Mouse (Mus musculus) ovary, postnatal 10 days (tissue): ENCODE results near the gene 2310034G01Rik.

ENCODE experiments used
- DNase-seq: peaks from one replicate; pipeline ENCODE4 v3.0.0; 2022; ENCODE audit warnings: low spot score

The 2310034G01Rik gene

DNA sequence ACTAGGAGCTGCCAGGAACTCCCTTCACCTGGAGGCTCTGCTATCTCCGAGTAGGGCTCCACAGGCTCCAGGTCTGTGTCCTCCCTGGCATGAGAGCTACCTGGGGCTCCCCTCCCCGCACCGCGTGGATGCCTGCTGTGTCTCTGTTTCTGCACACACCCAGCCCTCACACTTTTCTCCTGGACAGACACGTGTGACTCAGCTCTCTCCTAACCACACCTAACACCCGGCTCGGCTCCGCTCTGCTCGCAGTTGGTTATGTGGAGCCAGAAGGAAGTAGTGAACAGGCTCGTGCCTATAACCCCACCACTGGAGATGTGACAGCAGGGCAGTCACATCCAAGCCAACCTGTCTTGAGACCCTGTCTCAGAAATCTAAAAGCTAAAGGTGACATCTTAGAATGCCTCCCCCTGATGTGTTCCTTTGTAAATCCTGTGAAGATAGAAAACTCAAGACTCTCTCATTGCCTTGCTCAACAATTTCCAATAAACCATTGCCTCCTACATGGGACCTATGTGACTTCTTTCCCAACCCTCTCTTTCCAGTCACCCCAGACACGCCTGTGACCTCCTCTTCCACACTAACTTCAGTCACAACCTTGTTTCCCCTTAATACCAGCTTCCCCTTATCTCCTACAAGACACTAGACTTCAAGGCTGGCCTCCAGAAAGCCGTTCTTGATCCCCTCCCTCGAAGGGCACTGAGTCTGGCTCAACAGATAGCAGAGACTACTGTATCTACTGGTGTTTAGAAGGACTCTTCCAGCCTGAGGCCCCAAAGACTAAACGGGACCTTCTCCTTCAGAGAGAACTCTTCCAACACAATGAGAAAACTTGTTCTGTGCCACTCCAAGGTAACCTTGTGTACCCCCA lies 35.0 kb downstream of the 2310034G01Rik start:
- no peak for DNase-seq

DNA sequence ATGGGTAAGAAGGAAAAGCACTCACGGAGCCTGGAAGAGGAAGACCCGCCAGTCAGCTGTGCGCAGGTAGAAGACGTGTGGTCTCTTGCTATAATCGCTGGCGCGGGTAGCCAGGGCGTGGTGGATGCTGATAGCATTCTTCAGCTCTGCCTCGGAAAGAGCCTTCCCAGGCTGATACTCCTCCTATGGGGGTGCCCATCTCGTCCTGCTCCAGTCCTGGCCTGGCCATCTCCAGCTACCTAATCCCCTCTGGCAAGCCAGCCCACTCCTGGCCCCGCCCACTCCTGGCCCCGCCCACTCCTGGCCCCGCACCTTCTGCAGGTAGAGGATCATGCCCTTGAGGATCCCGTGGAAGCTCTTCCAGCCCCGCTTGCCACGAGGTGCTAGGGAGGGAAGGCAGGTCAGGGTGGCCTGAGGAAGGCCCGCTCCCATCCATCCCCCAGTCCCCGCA lies 35.9 kb downstream of the 2310034G01Rik start:
- DNase-seq, result no peak

GRCm38 (mm10) chr19:46313591-46313990 lies 36.5 kb downstream of the 2310034G01Rik start:
- DNase-seq, result no peak

DNA sequence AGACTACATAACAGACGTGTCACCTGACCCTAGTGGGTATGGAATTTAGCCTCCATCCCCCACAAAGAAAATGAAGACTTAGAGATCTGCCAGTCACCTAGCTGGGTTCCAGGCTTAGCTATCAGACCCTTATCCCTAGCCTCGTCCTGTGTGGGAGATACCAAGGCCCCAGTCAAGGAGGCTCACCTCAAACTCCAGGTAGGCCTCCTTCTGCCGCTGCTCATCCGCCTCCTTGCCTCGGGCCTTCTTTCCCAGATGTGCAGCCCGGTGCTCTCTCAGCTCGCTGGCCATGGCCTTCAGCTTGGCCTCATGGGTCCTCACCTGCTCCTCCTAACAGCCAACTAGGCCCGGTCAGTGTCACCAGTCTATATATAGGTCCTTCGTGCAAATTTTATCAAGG lies 37.0 kb downstream of the 2310034G01Rik start:
- no peak for DNase-seq

GRCm38 (mm10) chr19:46312566-46312965 lies 37.5 kb downstream of the 2310034G01Rik start:
- no peak for DNase-seq

DNA sequence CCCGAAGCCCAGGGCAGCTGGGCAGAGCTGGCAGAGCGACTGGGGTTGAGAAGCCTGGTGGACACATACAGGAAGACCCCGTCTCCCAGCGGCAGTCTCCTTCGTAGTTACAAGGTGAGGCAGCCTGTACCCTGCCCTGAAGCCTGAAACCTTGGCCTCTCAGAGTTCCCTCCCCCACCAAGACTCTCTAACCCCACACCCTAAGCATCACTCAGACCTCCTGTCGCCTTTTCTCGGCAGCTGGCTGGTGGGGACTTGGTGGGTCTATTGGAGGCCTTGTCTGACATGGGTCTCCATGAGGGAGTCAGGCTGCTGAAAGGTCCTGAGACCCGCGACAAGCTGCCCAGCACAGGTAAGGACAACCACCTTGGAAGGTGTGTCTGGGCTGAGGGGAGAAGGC lies 38.8 kb downstream of the 2310034G01Rik start:
- DNase-seq, result no peak

DNA sequence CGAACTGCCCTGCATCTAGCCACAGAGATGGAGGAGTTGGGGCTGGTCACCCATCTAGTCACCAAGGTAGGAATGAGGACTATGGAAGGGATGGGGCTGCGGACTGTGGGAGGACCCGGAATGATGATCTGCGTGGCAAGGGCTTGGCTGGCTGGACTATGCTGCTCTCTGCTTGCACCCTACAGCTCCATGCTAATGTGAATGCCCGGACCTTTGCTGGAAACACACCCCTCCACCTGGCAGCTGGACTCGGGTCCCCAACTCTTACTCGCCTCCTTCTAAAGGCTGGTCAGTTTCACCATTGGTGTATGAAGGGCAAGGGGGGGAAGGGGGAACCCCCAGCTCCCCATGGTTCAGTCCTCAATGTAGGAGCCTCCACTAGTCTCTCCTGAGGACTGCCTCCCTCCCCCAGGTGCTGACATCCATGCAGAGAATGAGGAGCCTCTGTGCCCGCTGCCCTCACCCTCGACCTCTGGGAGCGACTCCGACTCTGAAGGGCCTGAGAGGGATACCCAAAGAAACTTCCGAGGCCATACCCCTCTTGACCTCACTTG lies 39.7 kb downstream of the 2310034G01Rik start:
- DNase-seq, result no peak

- DNase-seq, result no peak
Measured at GRCm38 (mm10) chr19:46309651-46310305, 40.3 kb downstream of the 2310034G01Rik start.

DNA sequence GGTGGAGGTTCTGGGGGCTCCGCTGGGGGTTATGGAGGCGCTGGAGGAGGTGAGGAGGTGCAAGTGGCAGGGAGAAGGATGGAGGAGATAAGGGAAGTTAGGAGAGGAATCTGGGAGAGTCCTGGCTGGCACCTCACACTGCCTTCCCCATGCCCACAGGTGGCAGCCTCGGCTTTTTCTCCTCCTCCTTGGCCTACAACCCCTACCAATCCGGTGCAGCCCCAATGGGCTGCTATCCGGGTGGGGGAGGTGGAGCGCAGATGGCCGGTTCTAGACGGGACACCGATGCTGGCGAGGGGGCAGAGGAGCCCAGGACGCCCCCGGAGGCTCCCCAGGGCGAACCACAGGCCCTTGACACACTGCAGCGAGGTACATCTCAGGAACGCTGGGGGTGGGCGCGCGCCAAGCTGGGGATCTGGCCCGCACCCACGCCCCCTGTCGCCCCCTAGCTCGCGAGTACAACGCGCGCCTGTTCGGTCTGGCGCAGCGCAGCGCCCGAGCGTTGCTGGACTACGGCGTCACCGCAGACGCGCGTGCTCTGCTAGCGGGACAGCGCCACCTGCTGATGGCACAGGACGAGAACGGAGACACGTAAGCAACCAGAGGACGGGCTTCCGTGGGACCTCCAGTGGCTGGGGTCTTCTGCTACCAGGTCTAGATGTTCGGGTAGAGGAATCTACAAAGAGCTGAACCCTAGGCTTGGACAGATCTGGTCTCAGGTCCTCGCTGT lies 41.2 kb downstream of the 2310034G01Rik start:
- DNase-seq, result no peak

DNA sequence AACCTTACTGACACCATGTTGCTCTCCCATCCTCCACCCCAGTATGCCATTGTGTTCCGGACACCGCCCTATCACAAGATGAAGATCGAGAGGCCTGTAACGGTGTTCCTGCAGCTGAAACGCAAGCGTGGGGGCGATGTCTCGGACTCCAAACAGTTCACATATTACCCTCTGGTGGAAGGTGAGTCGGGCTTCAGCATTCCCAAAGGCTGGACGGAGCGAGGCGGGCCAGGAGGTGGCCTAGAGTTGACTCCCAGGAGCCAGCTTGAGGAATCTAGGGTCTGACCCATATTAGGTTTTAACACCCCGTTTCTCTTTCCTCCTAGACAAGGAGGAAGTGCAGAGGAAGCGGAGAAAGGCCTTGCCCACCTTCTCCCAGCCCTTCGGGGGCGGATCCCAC lies 41.8 kb downstream of the 2310034G01Rik start:
- DNase-seq, result no peak

GRCm38 (mm10) chr19:46307781-46308180 lies 42.3 kb downstream of the 2310034G01Rik start:
- no peak for DNase-seq

- no peak for DNase-seq
Measured at GRCm38 (mm10) chr19:46306751-46307289, 43.3 kb downstream of the 2310034G01Rik start.

DNA sequence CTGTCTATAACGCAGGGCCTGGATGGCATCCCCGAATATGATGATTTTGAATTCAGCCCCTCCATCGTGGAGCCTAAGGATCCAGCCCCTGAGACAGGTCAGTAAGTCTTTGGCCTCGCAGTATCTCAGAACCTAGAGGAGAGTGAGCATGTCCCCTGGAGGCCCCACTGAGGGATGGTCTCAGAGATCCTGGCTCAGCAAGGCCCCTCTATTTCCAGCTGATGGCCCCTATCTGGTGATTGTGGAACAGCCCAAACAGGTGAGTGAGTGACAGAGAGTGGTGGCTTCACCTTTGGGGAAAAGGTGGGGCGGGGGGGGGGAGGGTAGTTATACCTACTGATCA lies 43.9 kb downstream of the 2310034G01Rik start:
- no peak for DNase-seq

DNA sequence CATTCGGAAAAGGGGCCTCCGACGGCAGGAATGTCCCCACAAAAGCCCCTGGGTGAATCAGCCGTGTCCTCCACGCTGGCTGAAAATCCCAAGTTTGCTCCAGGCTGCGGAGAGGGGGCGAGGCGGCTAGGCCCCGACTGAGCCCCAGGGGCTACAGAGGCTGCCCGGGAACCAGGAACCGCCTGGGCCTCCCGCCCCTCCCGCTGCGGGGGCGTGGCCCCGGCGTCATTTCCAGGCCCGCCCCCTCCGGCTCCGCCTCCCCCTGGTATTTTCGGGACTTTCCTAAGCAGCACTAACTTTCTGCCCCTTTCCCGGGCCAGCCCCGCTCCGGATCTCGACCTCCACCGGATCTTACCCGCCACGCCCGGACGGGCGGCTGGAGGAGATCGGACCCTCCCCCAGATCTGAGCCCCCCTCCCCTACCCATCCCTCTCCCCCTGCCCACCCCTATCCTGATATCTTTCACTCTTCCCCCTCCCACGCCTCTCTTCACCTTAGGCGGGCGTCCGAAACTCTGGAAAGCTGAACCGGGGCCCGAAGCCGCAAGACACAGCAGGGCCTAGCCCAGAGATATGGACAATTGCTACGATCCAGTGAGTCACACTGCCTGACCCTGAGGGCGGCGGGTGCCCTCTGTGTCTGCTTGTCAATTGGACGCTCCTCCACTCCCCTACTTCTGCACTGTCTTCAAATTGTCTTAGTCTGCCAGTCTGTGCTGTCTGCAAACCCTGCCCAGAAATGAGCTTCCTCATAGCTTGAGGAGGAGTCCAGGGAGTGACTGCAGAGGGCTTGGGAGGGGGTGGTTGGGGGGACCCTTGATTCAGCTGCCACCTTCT lies 44.5 kb downstream of the 2310034G01Rik start:
- DNase-seq, result peak; percentile 76

DNA sequence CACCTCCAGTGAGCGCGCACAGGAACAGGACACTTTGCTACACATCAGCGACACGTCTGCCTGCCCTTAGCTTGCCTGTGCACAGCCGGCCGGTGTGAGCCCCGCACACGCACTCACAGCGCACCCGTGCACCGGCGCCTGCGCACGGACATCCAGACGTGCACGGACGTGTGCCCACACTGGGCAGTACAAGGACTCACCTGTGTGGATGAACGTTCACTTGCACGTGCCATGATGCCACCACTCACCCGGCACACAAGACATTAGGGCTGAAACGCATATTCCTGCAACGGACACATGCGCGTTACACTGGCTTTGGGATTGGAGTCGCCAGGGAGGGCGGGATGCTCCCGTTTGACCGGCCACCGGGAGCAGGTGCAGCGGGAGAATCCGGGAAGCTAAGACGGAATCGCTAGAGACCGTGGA lies 45.2 kb downstream of the 2310034G01Rik start:
- DNase-seq, result no peak

DNA sequence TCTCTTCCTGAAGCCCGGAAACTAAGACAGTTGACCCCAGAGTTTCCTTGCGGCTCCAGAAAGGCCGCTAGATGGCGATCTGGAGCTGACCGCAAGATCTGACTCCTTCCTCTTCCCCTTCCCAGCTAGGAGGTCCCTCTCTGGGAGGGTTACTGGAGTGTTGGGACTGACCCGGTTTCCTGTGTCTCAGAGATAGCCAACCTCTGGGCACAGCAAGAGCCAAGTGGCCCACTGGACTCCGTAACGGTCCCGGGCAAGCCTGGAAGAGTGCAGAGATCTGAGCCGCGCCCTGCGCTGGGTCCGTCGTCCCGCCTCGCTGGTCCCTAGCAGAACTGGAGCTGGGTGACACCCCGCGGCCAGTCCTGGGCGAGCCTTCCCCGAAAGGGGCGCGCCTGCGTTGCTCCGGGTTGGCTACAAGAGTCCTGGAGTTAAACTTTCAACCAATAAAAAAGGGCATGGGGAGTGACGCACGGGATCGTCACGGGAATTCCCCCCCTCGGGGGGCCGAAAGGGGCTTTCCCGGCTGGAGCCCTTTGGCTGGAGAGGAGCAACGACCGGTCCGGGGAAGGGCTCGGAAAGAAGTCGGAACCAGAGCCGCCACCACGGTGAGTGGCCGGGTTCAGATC lies 45.8 kb downstream of the 2310034G01Rik start, which contains the start of gene Nfkb2:
Gene Nfkb2 (plus strand): TSS at position 105 of the 626 bp plus-strand sequence.
- peak; percentile 88 for DNase-seq

GRCm38 (mm10) chr19:46303251-46304215 lies 46.6 kb downstream of the 2310034G01Rik start:
- DNase-seq, result no peak

DNA sequence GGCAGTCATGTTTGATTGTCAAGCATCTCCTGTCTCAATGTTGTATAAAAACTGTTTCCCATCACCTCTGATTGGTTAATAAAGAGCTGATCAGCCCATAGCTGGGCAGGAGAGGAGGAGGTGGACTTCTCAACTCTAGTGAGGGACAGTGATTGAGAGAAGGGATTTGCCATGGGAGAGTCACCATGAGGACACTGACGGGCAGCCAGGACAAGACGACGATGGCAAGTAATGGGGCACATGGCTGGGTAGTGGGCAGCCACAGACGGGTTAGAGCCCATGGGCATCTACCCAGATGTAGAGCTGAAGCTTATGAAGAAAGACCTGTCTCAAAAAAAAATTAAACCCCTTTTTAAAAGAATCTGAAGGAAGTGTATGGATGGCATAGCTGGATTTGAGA lies 47.6 kb downstream of the 2310034G01Rik start:
- no peak for DNase-seq

- DNase-seq, result no peak
Measured at GRCm38 (mm10) chr19:46300294-46301045, 49.6 kb downstream of the 2310034G01Rik start.
